25 mouse cellular contexts compared by ENCODE assay signal in genomic region chr7:128350316-128350715, GRCm38 (mm10). TPM values are rescaled to one million over a fixed set of nuclear protein-coding genes. Genes with fewer than 3 reads are reported as not detected.
DNase-seq lines count a peak whose midpoint lies in the region; ATAC-seq and TF ChIP-seq lines count a peak whose summit lies in the region.
"Had no signal": no experiment of that assay in that cellular context is flagged by ENCODE, and none has a peak within 500 bp of the region (broad histone marks: within the 10 kb centered on the region; RNA-seq: fewer than 3 reads in every experiment).

No protein-coding gene starts in this region.

- TF ChIP-seq POLR2A in kidney, adult 2 months (IDR thresholded peaks at IDR 0.05; ENCODE audit: low read depth, low read length): no peak

- H3K9me3 ChIP-seq in heart, embryonic 12.5 days (replicated peaks): no peaks in the 10 kb centered on the region
- H3K9me3 ChIP-seq in stomach, postnatal 0 days (ENCODE audit: control insufficient read depth, low read length): no peaks in the 10 kb centered on the region
- H3K9me3 ChIP-seq: embryonic facial prominence, embryonic 13.5 days; forebrain, embryonic 13.5 days had no signal

- H3K9ac ChIP-seq in heart, embryonic 12.5 days: no peak overlapping the region
- no peak overlapping the region for H3K9ac ChIP-seq in stomach, postnatal 0 days (ENCODE audit: low read length)
- H3K9ac ChIP-seq: embryonic facial prominence, embryonic 13.5 days; forebrain, embryonic 13.5 days; forebrain, postnatal 0 days; hindbrain, embryonic 14.5 days had no signal

- no peak overlapping the region for H3K4me3 ChIP-seq in heart, embryonic 12.5 days
- H3K4me3 ChIP-seq in kidney, adult 2 months (ENCODE audit: insufficient read depth, low read depth, low read length): no peak overlapping the region
- no peak overlapping the region for H3K4me3 ChIP-seq in stomach, postnatal 0 days (ENCODE audit: low read depth, low read length)
- H3K4me3 ChIP-seq: embryonic facial prominence, embryonic 13.5 days; erythroblast, embryonic 14.5 days; forebrain, embryonic 13.5 days; gastrocnemius, adult 2 months had no signal

- no peak for TF ChIP-seq CTCF in kidney, adult 2 months (conservative IDR thresholded peaks at IDR 0.05; ENCODE audit: insufficient read depth, insufficient read length, low read depth, low read length)
- TF ChIP-seq CTCF in stomach, postnatal 0 days (IDR thresholded peaks at IDR 0.05; ENCODE audit: low read depth): no peak

- H3K4me2 ChIP-seq in heart, embryonic 12.5 days: no peak overlapping the region
- H3K4me2 ChIP-seq in stomach, postnatal 0 days (replicated peaks; ENCODE audit: low read depth): no peak overlapping the region
- H3K4me2 ChIP-seq: embryonic facial prominence, embryonic 13.5 days; forebrain, embryonic 13.5 days; hindbrain, embryonic 14.5 days had no signal

- peak; percentile 80 for DNase-seq in heart, adult 11 months
- no peak for DNase-seq in kidney, adult 2 months
- DNase-seq in kidney, postnatal 14 days: no peak
- DNase-seq in urinary bladder, postnatal 10 days (ENCODE audit: low spot score): peak; percentile 4
- no peak for DNase-seq in urinary bladder, adult 2 months (ENCODE audit: low spot score)
- DNase-seq in stomach, postnatal 0 days (ENCODE audit: low spot score): peak; percentile 11
- DNase-seq: adrenal gland, adult 2 months; adrenal gland, postnatal 14 days; cerebellum, adult 11 months; cerebellum, adult 2 months; cerebellum, adult 9-11 months; cerebellum, postnatal 25 days; forebrain, postnatal 0 days; gastrocnemius, adult 2 months; heart, adult 18-20 months; heart, postnatal 36 days had no signal

- H3K4me1 ChIP-seq in heart, embryonic 12.5 days (replicated peaks): peaks cover 6% of the 10 kb centered on the region; the same call in 1 of the 2 replicates
- H3K4me1 ChIP-seq in kidney, adult 2 months (ENCODE audit: control insufficient read depth, insufficient read depth, low read length): peaks cover 14% of the 10 kb centered on the region; the same call in 1 of the 2 replicates
- no peaks in the 10 kb centered on the region for H3K4me1 ChIP-seq in stomach, postnatal 0 days (replicated peaks; ENCODE audit: control insufficient read depth, insufficient read depth)
- H3K4me1 ChIP-seq: embryonic facial prominence, embryonic 13.5 days had no signal

- no peak for ATAC-seq in heart, embryonic 12.5 days (ENCODE audit: insufficient number of reproducible peaks, low FRiP score)
- no peak for ATAC-seq in stomach, postnatal 0 days (ENCODE audit: low FRiP score, low TSS enrichment)
- ATAC-seq in granulocyte monocyte progenitor cell, adult 5-6 weeks (replicated peaks; ENCODE audit: poor library complexity, severe bottlenecking): no peak
- ATAC-seq: CD4-positive, CD25-positive, alpha-beta regulatory T cell, adult 4 months; forebrain, embryonic 13.5 days; forebrain, postnatal 0 days; hindbrain, postnatal 0 days; inflammation-experienced regulatory T-cells, adult 6 months had no signal

- H3K27ac ChIP-seq in heart, embryonic 12.5 days (ENCODE audit: poor library complexity, severe bottlenecking): no peak overlapping the region
- H3K27ac ChIP-seq in kidney, adult 2 months (ENCODE audit: insufficient read depth, low read depth, low read length): peak overlapping the region; percentile 49; the same call in 1 of the 2 replicates
- no peak overlapping the region for H3K27ac ChIP-seq in stomach, postnatal 0 days (replicated peaks)
- H3K27ac ChIP-seq: embryonic facial prominence, embryonic 13.5 days; forebrain, embryonic 13.5 days; gastrocnemius, adult 2 months; hindbrain, embryonic 14.5 days; hindbrain, postnatal 0 days had no signal

- no peaks in the 10 kb centered on the region for H3K36me3 ChIP-seq in heart, embryonic 12.5 days
- H3K36me3 ChIP-seq in kidney, adult 2 months (ENCODE audit: control insufficient read depth, insufficient read depth, low read length): no peaks in the 10 kb centered on the region
- H3K36me3 ChIP-seq in stomach, postnatal 0 days (ENCODE audit: control insufficient read depth, insufficient read depth, low read length): no peaks in the 10 kb centered on the region
- H3K36me3 ChIP-seq: embryonic facial prominence, embryonic 13.5 days had no signal

- WGBS in heart, embryonic 12.5 days: 65% methylated on average over 7 of the region's 7 CpGs
- WGBS in kidney, adult 2 months: 55% methylated on average over 7 of the region's 7 CpGs
- WGBS in stomach, postnatal 0 days: 73% methylated on average over 7 of the region's 7 CpGs

- no peak for TF ChIP-seq EP300 in stomach, postnatal 0 days (optimal IDR thresholded peaks at IDR 0.05)

- H3K27me3 ChIP-seq in heart, embryonic 12.5 days (replicated peaks): 0 out of 2 replicates have a peak, but pooled peaks cover 3% of the 10 kb centered on the region
- no peaks in the 10 kb centered on the region for H3K27me3 ChIP-seq in kidney, adult 2 months (replicated peaks; ENCODE audit: control insufficient read depth, insufficient read depth, low read length)
- no peaks in the 10 kb centered on the region for H3K27me3 ChIP-seq in stomach, postnatal 0 days (ENCODE audit: control insufficient read depth, insufficient read depth, low read length)
- H3K27me3 ChIP-seq: embryonic facial prominence, embryonic 13.5 days; forebrain, embryonic 13.5 days had no signal

RNA-seq across cellular contexts. Expression of gene BC017158, which starts 52.3 kb away (rescaled TPM):
- polyA plus RNA-seq in heart, embryonic 12.5 days (2016; fragmentation: Nextera tagmentation; extraction: Ambion mirVana): 20.0 and 22.5 TPM in 2 replicates
- polyA plus RNA-seq in kidney, adult 2 months (2012; rRNA removed): 29.4 and 37.8 TPM in 2 replicates
- polyA plus RNA-seq in urinary bladder, adult 2 months (2012; rRNA removed): 36.3 and 39.5 TPM in 2 replicates
- polyA plus RNA-seq in stomach, postnatal 0 days (2015; fragmentation: Nextera tagmentation; extraction: Ambion mirVana): 17.0 and 19.4 TPM in 2 replicates
- total RNA-seq in granulocyte monocyte progenitor cell, adult 5-6 weeks (2014; fragmentation: Nextera tagmentation): 37.7 and 45.6 TPM in 2 replicates
- total RNA-seq in granulocyte monocyte progenitor cell, adult 5-6 weeks (2017): 18.4 and 24.8 TPM in 2 replicates

Comparison
In these comparisons a context has a peak if more than half of its experiments do, and no peak if none do; other contexts are left out.
1. DNase-seq: peak in heart, adult 11 months (single experiment), urinary bladder, postnatal 10 days (single experiment) and stomach, postnatal 0 days (single experiment); none in kidney, adult 2 months (single experiment), kidney, postnatal 14 days (single experiment) and urinary bladder, adult 2 months (single experiment).